Mouse (Mus musculus): ENCODE results near the gene Zic5. TPM values are rescaled to one million over a fixed set of nuclear protein-coding genes. Genes with fewer than 3 reads are reported as not detected.

Gene Zic5
- 15.2 and 29.7 TPM in 2 replicates for total RNA-seq (2012; rRNA removed)

GRCm38 (mm10) chr14:122464763-122465741, at the start of gene Zic5:
Zic5 (minus strand) TSS chr14:122465677.
- H3K4me3 ChIP-seq (ENCODE audit: insufficient read depth in 1 of 2, low read depth in 1 of 2, low read length in 2 of 2, poor library complexity in 1 of 2, severe bottlenecking in 1 of 2) = peak within 1 kb of the TSS; percentile 68 to 98
- TF ChIP-seq MAFK (IDR thresholded peaks at IDR 0.05; ENCODE audit: insufficient read depth, low read depth, low read length) (no peak), CHD2 (IDR thresholded peaks at IDR 0.05; ENCODE audit: low read depth, low read length) (peak; percentile 48; the same call in 1 of the 2 replicates), ZC3H11A (IDR thresholded peaks at IDR 0.05; ENCODE audit: borderline replicate concordance, low read depth, low read length) (no peak)
- in situ Hi-C loops (cut with MboI; ENCODE audit: low sequenced_read_pairs in 2 of 2, unreplicated experiment in 2 of 2) = no loop called here
- DNase-seq (ENCODE audit: low read depth, low spot score) = no peak
- peaks cover 5% of the 10 kb centered on the region; the same call in 1 of the 2 replicates for H3K36me3 ChIP-seq (ENCODE audit: control insufficient read depth, insufficient read depth, low read length, poor library complexity, severe bottlenecking)
- peaks cover 4 to 10% of the 10 kb centered on the region in 2 experiments; a peak in 3 of 4 replicates for H3K4me1 ChIP-seq (ENCODE audit: control insufficient read depth in 2 of 2, insufficient read depth in 2 of 2, low read length in 2 of 2, poor library complexity in 1 of 2)
- no peaks in the 10 kb centered on the region for H3K9me3 ChIP-seq (ENCODE audit: control insufficient read depth, insufficient read depth, low read depth, low read length)
- peak within 1 kb of the TSS; percentile 63 for H3K27ac ChIP-seq (ENCODE audit: insufficient read depth, low read depth, low read length, poor library complexity, severe bottlenecking)
- peak within 1 kb of the TSS; percentile 80 for H3K9ac ChIP-seq (ENCODE audit: insufficient read depth, low read depth, low read length, poor library complexity, severe bottlenecking)

GRCm38 (mm10) chr14:122513511-122514036, 48.1 kb upstream of the Zic5 start:
- H3K36me3 ChIP-seq (ENCODE audit: control insufficient read depth, insufficient read depth, low read length, poor library complexity, severe bottlenecking) = no peaks in the 10 kb centered on the region
- DNase-seq (ENCODE audit: low read depth, low spot score) = no peak
- in situ Hi-C loops (cut with MboI; ENCODE audit: low sequenced_read_pairs in 2 of 2, unreplicated experiment in 2 of 2) = no loop called here

GRCm38 (mm10) chr14:122511519-122511918, 46.0 kb upstream of the Zic5 start:
- Histone ChIP-seq H3K36me3 (ENCODE audit: control insufficient read depth, insufficient read depth, low read length, poor library complexity, severe bottlenecking) (no peaks in the 10 kb centered on the region), H3K9ac (ENCODE audit: insufficient read depth, low read depth, low read length, poor library complexity, severe bottlenecking) (no peak overlapping the region), H3K27ac (ENCODE audit: insufficient read depth, low read depth, low read length, poor library complexity, severe bottlenecking) (no peak overlapping the region), H3K9me3 (ENCODE audit: control insufficient read depth, insufficient read depth, low read depth, low read length) (no peaks in the 10 kb centered on the region), H3K4me3 (ENCODE audit: insufficient read depth in 1 of 2, low read depth in 1 of 2, low read length in 2 of 2, poor library complexity in 1 of 2, severe bottlenecking in 1 of 2) (no peak overlapping the region), H3K4me1 (ENCODE audit: control insufficient read depth in 2 of 2, insufficient read depth in 2 of 2, low read length in 2 of 2, poor library complexity in 1 of 2) (no peaks in the 10 kb centered on the region)
- no peak for TF ChIP-seq HCFC1 (IDR thresholded peaks at IDR 0.05; ENCODE audit: borderline replicate concordance, insufficient read depth, low read length)
- no peak for TF ChIP-seq CHD2 (IDR thresholded peaks at IDR 0.05; ENCODE audit: low read depth, low read length)
- TF ChIP-seq MAFK (IDR thresholded peaks at IDR 0.05; ENCODE audit: insufficient read depth, low read depth, low read length) = no peak
- no peak for TF ChIP-seq ZC3H11A (IDR thresholded peaks at IDR 0.05; ENCODE audit: borderline replicate concordance, low read depth, low read length)
- no peak for TF ChIP-seq ZNF384 (IDR thresholded peaks at IDR 0.05; ENCODE audit: low read depth, low read length)
- in situ Hi-C loops (cut with MboI; ENCODE audit: low sequenced_read_pairs in 2 of 2, unreplicated experiment in 2 of 2) = no loop called here
- DNase-seq (ENCODE audit: low read depth, low spot score) = no peak

More at GRCm38 (mm10) chr14:122513511-122514036, 48.1 kb upstream of the Zic5 start:
- no peak overlapping the region for H3K9ac ChIP-seq (ENCODE audit: insufficient read depth, low read depth, low read length, poor library complexity, severe bottlenecking)
- H3K27ac ChIP-seq (ENCODE audit: insufficient read depth, low read depth, low read length, poor library complexity, severe bottlenecking) = no peak overlapping the region
- H3K9me3 ChIP-seq (ENCODE audit: control insufficient read depth, insufficient read depth, low read depth, low read length) = no peaks in the 10 kb centered on the region
- TF ChIP-seq HCFC1 (IDR thresholded peaks at IDR 0.05; ENCODE audit: borderline replicate concordance, insufficient read depth, low read length) (no peak), MAFK (IDR thresholded peaks at IDR 0.05; ENCODE audit: insufficient read depth, low read depth, low read length) (no peak), ZNF384 (IDR thresholded peaks at IDR 0.05; ENCODE audit: low read depth, low read length) (no peak)
- no peaks in the 10 kb centered on the region for H3K4me1 ChIP-seq (ENCODE audit: control insufficient read depth in 2 of 2, insufficient read depth in 2 of 2, low read length in 2 of 2, poor library complexity in 1 of 2)
- H3K4me3 ChIP-seq (ENCODE audit: insufficient read depth in 1 of 2, low read depth in 1 of 2, low read length in 2 of 2, poor library complexity in 1 of 2, severe bottlenecking in 1 of 2) = no peak overlapping the region

- in situ Hi-C loops (cut with MboI; ENCODE audit: low sequenced_read_pairs in 2 of 2, unreplicated experiment in 2 of 2) = no loop called here
- DNase-seq (ENCODE audit: low read depth, low spot score) = no peak
Measured at GRCm38 (mm10) chr14:122509058-122509457, 43.6 kb upstream of the Zic5 start.

More at GRCm38 (mm10) chr14:122509058-122509457, 43.6 kb upstream of the Zic5 start:
- Histone ChIP-seq H3K9me3 (ENCODE audit: control insufficient read depth, insufficient read depth, low read depth, low read length) (no peaks in the 10 kb centered on the region), H3K4me1 (ENCODE audit: control insufficient read depth in 2 of 2, insufficient read depth in 2 of 2, low read length in 2 of 2, poor library complexity in 1 of 2) (no peaks in the 10 kb centered on the region), H3K4me3 (ENCODE audit: insufficient read depth in 1 of 2, low read depth in 1 of 2, low read length in 2 of 2, poor library complexity in 1 of 2, severe bottlenecking in 1 of 2) (no peak overlapping the region), H3K36me3 (ENCODE audit: control insufficient read depth, insufficient read depth, low read length, poor library complexity, severe bottlenecking) (no peaks in the 10 kb centered on the region), H3K27ac (ENCODE audit: insufficient read depth, low read depth, low read length, poor library complexity, severe bottlenecking) (no peak overlapping the region), H3K9ac (ENCODE audit: insufficient read depth, low read depth, low read length, poor library complexity, severe bottlenecking) (no peak overlapping the region)
- TF ChIP-seq CHD2 (IDR thresholded peaks at IDR 0.05; ENCODE audit: low read depth, low read length) (no peak), HCFC1 (IDR thresholded peaks at IDR 0.05; ENCODE audit: borderline replicate concordance, insufficient read depth, low read length) (no peak), MAFK (IDR thresholded peaks at IDR 0.05; ENCODE audit: insufficient read depth, low read depth, low read length) (no peak), ZNF384 (IDR thresholded peaks at IDR 0.05; ENCODE audit: low read depth, low read length) (no peak), ZC3H11A (IDR thresholded peaks at IDR 0.05; ENCODE audit: borderline replicate concordance, low read depth, low read length) (no peak)
